Mouse (Mus musculus) liver, embryonic 16.5 days (tissue): Measurements from ENCODE around the gene Gm28729. TPM values are rescaled to one million over a fixed set of nuclear protein-coding genes. Genes with fewer than 3 reads are reported as not detected.
A peak's percentile ranks its signal among the peaks of the same experiment; 100 is the strongest.

ENCODE experiments used
- ATAC-seq: fragments of 200-750 bp; cut with Nextera tagmentation; 2 replicates; pipeline ENCODE4 v1.8.0; 2017; ENCODE audit warnings: low read depth, mild to moderate bottlenecking, moderate number of reproducible peaks, moderate library complexity
- H3K27ac ChIP-seq: fragments of 300-500 bp; sonication (generic); 2 replicates; pipeline ENCODE4 v1.5.1; 2014; ENCODE audit warnings: mild to moderate bottlenecking, low read length
- H3K27me3 ChIP-seq: fragments of 300-500 bp; sonication (generic); 2 replicates; pipeline ENCODE4 v1.6.1; 2014; ENCODE audit warnings: low read depth, low read length, mixed read lengths; ENCODE audit not compliant: control insufficient read depth, insufficient read depth
- H3K36me3 ChIP-seq: fragments of 300-500 bp; sonication (generic); 2 replicates; pipeline ENCODE4 v1.6.1; 2014; ENCODE audit warnings: mild to moderate bottlenecking; ENCODE audit not compliant: control insufficient read depth, insufficient read depth
- H3K4me1 ChIP-seq: fragments of 300-500 bp; sonication (generic); 2 replicates; pipeline ENCODE4 v1.6.1; 2014; ENCODE audit warnings: low read depth, low read length, mixed read lengths; ENCODE audit not compliant: control insufficient read depth
- H3K4me2 ChIP-seq: fragments of 300-500 bp; sonication (generic); 2 replicates; pipeline ENCODE4 v1.6.1; 2014; ENCODE audit warnings: low read depth, low read length, mixed read lengths
- H3K4me3 ChIP-seq: fragments of 300-500 bp; sonication (generic); 2 replicates; pipeline ENCODE4 v1.5.1; 2014; ENCODE audit warnings: low read depth, mild to moderate bottlenecking, low read length
- H3K9ac ChIP-seq: fragments of 300-500 bp; sonication (generic); 2 replicates; pipeline ENCODE4 v1.6.1; 2014; ENCODE audit warnings: low read depth, low read length
- H3K9me3 ChIP-seq: fragments of 300-500 bp; sonication (generic); replicated peaks from 2 replicates; pipeline ENCODE4 v1.6.1; 2016; ENCODE audit warnings: low read length; ENCODE audit not compliant: control insufficient read depth
- WGBS: fragments of 180-500 bp; shearing (Covaris S2); extraction: QIAGEN DNeasy Blood & Tissue Kit; methylation state at CpG from one replicate; pipeline ENCODE4 v1.1.7; 2014; ENCODE audit not compliant: insufficient replicate concordance; 5-methylcytosine and 5-hydroxymethylcytosine counted together
- polyA plus RNA-seq: library from polyadenylated mRNA; unstranded; fragments of >200 nt; fragmentation: Nextera tagmentation; extraction: Ambion mirVana; gene quantifications from 2 replicates; pipeline ENCODE4 v1.2.1, GENCODE M21; 2015

Gm28729 gene
- polyA plus RNA-seq, 1 experiment from 2014 or later = not detected

DNA sequence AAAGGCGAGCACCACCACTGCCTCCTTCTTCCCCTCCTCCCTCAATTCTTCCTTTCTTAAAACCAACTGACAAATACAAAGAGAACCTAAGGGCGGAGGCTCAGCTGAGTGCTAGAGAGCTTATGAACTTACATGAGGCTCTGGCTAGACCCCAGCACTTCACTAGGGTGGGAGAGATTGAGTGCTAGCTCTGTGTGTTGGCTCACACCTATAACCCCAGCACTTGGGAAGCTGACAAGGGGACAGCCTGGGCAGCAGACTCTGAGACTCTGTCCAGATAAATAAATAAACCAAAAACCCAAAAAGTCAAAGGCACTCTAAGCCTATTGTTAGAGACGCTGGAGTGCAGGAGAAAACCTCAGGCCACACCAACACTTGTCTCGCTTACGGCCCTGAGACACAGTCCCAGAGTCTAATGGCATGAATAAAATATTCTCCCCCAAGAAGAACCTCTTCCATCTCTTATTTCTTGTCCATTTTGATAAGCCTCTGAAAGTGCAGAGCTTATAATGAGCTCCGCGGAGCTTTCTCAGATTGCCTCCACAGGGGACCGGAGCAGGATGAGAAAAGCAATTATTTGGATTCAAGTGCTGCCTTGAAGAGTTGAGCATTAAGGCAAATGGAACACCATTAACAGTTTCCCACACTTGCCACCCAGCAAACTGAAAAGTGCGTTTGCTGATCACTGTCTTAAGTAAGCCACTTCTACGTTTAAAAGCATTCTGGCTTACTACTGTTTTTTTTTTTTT is 64.8 kb downstream of the Gm28729 start:
- Histone ChIP-seq H3K27me3 (0 out of 2 replicates have a peak, but pooled peaks cover 3% of the 10 kb centered on the region), H3K4me2 (no peak overlapping the region), H3K9me3 (peaks cover 11% of the 10 kb centered on the region), H3K4me3 (no peak overlapping the region), H3K36me3 (no peaks in the 10 kb centered on the region), H3K4me1 (no peaks in the 10 kb centered on the region; the same call in 1 of the 2 replicates), H3K9ac (no peak overlapping the region), H3K27ac (no peak overlapping the region)
- no peak for ATAC-seq
- WGBS = 77% methylated on average over 10 of the region's 10 CpGs

DNA sequence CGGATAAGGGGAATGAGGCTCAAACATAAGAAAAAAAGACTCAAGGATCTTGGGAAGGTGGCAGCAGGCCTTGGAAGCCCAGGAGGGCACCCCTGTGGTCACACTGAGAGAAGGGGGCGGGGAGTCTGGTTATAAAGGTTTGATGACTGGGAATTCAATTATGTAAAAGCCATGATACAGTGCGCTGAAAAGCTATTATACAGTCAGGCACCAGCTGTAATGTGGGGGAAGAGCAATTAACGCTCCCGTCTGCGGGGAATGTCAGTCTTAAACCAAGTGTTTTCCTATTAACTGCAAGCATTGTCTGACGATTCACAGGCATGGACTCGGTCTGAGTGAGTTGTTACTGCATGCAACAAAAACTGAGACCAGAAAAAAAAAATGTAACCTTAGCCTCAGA is 69.4 kb downstream of the Gm28729 start:
- no peak overlapping the region for H3K4me3 ChIP-seq

DNA sequence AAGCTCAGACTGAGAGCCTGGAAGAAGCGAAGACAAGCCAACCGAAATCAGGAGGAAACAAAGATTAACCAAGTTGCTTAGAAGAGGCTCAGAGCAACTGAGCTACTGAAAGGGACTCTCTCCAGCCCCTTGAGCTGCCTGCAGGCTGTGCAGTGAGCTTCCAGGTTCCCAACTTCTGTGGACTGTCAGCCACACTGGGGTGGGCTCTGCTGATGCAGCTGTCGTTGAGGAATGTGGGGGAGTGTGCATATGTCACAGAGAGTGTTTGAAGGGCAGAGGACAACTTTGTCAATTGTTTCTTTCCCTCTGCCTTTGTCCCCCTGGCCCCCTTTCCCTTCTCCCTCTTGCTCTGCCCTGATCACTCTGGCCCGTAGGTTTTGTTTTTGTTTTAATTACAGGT is 72.1 kb downstream of the Gm28729 start:
- Histone ChIP-seq H3K9me3 (no peaks in the 10 kb centered on the region), H3K9ac (no peak overlapping the region), H3K4me2 (no peak overlapping the region), H3K27me3 (0 out of 2 replicates have a peak, but pooled peaks cover 6% of the 10 kb centered on the region), H3K36me3 (no peaks in the 10 kb centered on the region), H3K27ac (no peak overlapping the region), H3K4me1 (no peaks in the 10 kb centered on the region; the same call in 1 of the 2 replicates), H3K4me3 (no peak overlapping the region)
- 74% methylated on average over 4 of the region's 4 CpGs for WGBS
- ATAC-seq = no peak

More for the DNA sequence above, 69.4 kb downstream of the Gm28729 start:
- WGBS = 77% methylated on average over 8 of the region's 8 CpGs
- H3K36me3 ChIP-seq = no peaks in the 10 kb centered on the region
- ATAC-seq = no peak
- H3K4me1 ChIP-seq = no peaks in the 10 kb centered on the region; the same call in 1 of the 2 replicates
- 0 out of 2 replicates have a peak, but pooled peaks cover 6% of the 10 kb centered on the region for H3K27me3 ChIP-seq
- H3K9me3 ChIP-seq = no peaks in the 10 kb centered on the region
- no peak overlapping the region for H3K9ac ChIP-seq
- no peak overlapping the region for H3K27ac ChIP-seq
- no peak overlapping the region for H3K4me2 ChIP-seq

DNA sequence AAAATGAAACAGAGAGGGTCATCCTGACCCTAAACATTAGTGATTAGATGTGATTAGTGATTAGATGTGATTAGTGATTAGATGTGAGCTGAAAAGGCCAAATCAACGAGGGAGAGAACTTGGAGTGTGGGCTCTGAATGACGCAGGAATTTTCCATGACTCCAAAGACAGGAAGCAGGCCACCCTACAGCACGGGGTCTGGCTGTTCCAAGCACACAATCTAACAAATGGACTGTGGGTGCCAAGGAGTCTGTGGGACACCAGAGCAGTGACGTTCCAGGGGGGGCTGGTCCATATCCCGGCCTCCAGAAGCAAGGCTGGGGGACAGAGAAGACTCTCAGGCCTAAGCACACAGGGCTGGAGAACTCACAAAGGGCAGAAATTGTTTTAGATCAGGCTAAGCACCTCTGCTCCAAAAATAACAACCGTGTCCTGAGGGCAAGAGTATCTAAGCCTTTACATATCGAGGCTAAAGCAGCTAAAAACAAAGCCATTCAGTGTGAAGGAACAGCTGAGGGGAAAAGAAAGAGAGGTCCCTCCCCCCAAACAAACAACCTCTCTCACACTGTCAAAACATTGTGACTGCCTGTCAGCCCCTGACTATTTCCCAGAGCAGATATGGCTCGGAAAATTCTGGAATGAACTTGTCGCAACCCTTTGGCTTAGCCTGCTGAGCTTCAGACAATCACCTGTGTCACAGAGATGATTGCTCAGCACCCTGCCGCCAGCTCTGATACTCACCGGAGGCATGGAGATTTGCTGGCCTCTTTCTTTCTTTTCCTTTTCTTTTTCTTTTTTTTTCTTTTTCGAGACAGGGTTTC is 74.0 kb downstream of the Gm28729 start:
- 0 out of 2 replicates have a peak, but pooled peaks cover 6% of the 10 kb centered on the region for H3K27me3 ChIP-seq
- WGBS = 50% methylated on average over 12 of the region's 12 CpGs
- ATAC-seq = no peak
- no peak overlapping the region for H3K4me3 ChIP-seq
- H3K9ac ChIP-seq = no peak overlapping the region
- H3K36me3 ChIP-seq = no peaks in the 10 kb centered on the region
- no peaks in the 10 kb centered on the region for H3K9me3 ChIP-seq
- no peak overlapping the region for H3K27ac ChIP-seq
- no peak overlapping the region for H3K4me2 ChIP-seq
- no peaks in the 10 kb centered on the region for H3K4me1 ChIP-seq

DNA sequence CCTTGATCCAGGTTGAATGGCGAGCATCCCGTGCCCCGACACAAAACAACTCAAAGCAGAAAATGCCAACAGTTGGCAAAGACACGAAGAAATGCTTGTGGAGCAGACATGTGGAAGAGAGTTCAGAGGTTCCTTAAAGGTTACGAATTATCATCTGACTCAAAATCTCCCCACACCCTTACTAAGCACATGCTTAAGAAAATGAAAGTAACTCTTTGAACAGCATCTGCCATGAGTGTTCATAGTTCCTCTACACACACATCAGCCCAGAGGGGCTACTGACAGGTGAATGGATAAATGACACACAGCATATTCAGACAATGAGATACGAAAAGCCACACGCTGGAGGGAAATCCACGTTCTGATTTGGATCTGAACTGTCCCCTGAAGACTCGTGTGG is 75.5 kb downstream of the Gm28729 start:
- Histone ChIP-seq H3K4me2 (no peak overlapping the region), H3K27ac (no peak overlapping the region), H3K4me1 (no peaks in the 10 kb centered on the region), H3K9me3 (no peaks in the 10 kb centered on the region), H3K27me3 (no peaks in the 10 kb centered on the region), H3K4me3 (no peak overlapping the region), H3K36me3 (no peaks in the 10 kb centered on the region), H3K9ac (no peak overlapping the region)
- WGBS = 56% methylated on average over 9 of the region's 9 CpGs
- ATAC-seq = no peak

DNA sequence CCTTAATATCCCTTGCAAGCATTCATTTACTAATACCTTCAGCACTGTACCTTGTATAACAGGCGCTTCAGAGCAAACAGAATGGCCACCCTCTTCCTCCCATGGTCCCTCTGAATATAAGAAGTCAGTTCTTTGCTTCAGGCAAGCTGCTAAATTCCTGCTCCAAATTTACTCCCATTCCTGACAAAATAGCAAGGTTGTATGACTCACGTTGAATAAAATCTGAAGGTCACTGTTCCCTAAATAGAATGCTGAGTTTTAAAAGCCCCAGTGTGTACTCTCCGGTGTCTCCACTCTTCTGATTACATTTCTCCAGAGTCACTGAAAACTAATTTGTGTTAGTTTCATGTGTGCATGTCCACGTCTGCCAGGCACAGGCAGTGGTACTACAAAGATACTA is 79.7 kb downstream of the Gm28729 start:
- no peaks in the 10 kb centered on the region for H3K9me3 ChIP-seq
- no peak for ATAC-seq
- peaks cover under 1% of the 10 kb centered on the region; the same call in 1 of the 2 replicates for H3K27me3 ChIP-seq
- H3K36me3 ChIP-seq = no peaks in the 10 kb centered on the region
- H3K4me3 ChIP-seq = no peak overlapping the region
- no peak overlapping the region for H3K9ac ChIP-seq
- WGBS = 52% methylated on average over 4 of the region's 4 CpGs
- no peak overlapping the region for H3K27ac ChIP-seq
- H3K4me1 ChIP-seq = no peaks in the 10 kb centered on the region
- no peak overlapping the region for H3K4me2 ChIP-seq

DNA sequence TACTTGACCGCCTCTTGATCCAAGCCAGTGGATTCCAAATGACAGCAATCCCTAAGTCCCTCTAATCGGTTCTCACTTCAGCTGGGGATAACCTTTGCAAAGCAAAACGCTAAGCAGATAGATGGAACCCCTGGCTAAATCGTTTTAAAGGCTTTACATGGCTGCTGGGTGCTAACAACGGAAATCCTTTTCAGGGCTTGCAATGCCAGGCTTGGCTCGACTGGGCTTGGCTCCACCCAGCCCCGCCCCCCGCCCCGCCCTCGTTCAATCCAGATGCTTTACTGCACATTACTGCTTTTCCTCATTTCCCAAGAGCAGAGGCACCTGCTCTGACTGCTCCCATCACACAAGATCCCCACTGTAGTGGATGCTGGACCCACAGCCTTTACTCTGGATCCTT is 83.0 kb downstream of the Gm28729 start:
- peaks cover 28% of the 10 kb centered on the region for H3K27me3 ChIP-seq
- peaks cover 8% of the 10 kb centered on the region for H3K4me1 ChIP-seq
- 24% methylated on average over 10 of the region's 10 CpGs for WGBS
- no peaks in the 10 kb centered on the region for H3K9me3 ChIP-seq
- no peak for ATAC-seq
- no peak overlapping the region for H3K4me3 ChIP-seq
- H3K27ac ChIP-seq = no peak overlapping the region
- no peak overlapping the region for H3K4me2 ChIP-seq
- H3K9ac ChIP-seq = no peak overlapping the region
- H3K36me3 ChIP-seq = no peaks in the 10 kb centered on the region

DNA sequence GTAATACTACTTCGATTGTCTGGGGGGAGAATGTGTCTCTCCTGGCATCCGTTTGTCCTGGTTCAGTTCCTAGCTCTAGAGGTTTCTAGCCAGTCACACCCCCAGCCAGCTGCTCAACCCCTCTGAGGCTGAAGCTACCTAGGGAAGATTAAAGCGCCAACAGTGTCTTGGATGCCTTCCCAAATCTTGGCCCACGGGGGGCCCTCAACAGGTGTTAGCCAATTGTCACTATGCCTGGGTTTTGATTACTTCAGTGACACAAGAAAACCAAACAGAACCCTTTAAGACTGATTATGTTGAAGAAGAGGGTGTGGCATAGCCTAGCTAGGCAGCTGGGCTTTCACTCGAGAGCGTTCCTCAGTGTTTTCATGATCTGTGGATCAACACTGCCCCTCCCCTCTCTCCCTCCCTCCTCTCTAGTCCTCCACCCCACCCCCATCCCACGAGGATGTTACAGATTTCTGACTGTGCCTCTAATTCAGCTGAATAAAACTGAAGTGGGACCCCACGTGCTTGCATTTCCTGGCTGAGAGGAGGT is 86.7 kb downstream of the Gm28729 start:
- 3% methylated on average over 8 of the region's 8 CpGs for WGBS
- ATAC-seq = peak; percentile 28
- peaks cover 8% of the 10 kb centered on the region for H3K4me1 ChIP-seq
- no peaks in the 10 kb centered on the region for H3K36me3 ChIP-seq
- peaks cover 34% of the 10 kb centered on the region for H3K27me3 ChIP-seq
- peak overlapping the region; percentile 52 for H3K9ac ChIP-seq
- H3K9me3 ChIP-seq = no peaks in the 10 kb centered on the region
- peak overlapping the region; percentile 34 for H3K4me2 ChIP-seq
- peak overlapping the region; percentile 38 for H3K4me3 ChIP-seq
- H3K27ac ChIP-seq = peak overlapping the region; percentile 46; the same call in 1 of the 2 replicates
